ENCODE assay signal across 9 mouse cellular contexts in the genomic region with DNA sequence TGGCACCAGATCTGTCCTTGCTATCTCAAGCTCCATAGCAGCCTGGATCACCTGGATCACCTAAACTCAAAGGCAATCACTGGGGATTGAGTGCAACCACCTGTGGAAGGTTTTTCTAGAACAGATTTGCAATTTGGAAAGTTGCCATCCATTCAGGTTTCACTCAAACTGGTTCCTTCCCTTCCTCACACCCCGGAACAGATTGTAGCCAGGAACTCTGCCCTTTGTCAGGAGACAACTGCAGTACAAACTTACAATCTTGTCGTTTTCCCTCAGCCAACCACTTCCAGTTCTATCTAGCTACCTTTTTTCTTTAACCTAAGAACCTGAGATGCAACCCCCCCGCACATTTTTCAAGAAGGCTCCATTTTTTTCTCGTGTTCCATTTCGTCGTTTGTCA. TPM values are rescaled to one million over a fixed set of nuclear protein-coding genes. Genes with fewer than 3 reads are reported as not detected.
DNase-seq lines count a peak whose midpoint lies in the region; ATAC-seq and TF ChIP-seq lines count a peak whose summit lies in the region.
"Had no signal": no experiment of that assay in that cellular context is flagged by ENCODE, and none has a peak within 500 bp of the region (broad histone marks: within the 10 kb centered on the region; RNA-seq: fewer than 3 reads in every experiment).

No protein-coding gene starts in this region.

- H3K4me2 ChIP-seq in lung, postnatal 0 days (replicated peaks; ENCODE audit: low read depth, low read length): peak overlapping the region; percentile 79
- peak overlapping the region; percentile 79 for H3K4me2 ChIP-seq in limb, embryonic 15.5 days
- peak overlapping the region; percentile 84 for H3K4me2 ChIP-seq in stomach, postnatal 0 days (replicated peaks; ENCODE audit: low read depth)

- H3K9ac ChIP-seq in lung, postnatal 0 days (replicated peaks; ENCODE audit: low read depth): no peak overlapping the region
- no peak overlapping the region for H3K9ac ChIP-seq in limb, embryonic 15.5 days
- no peak overlapping the region for H3K9ac ChIP-seq in stomach, postnatal 0 days (ENCODE audit: low read length)

- no peak for TF ChIP-seq POLR2A in cerebellum, adult 2 months (IDR thresholded peaks at IDR 0.05; ENCODE audit: borderline replicate concordance, insufficient read depth, low read length)

- 0 out of 2 replicates have a peak overlapping the region, but pooled peaks have one; percentile 95 for H3K27ac ChIP-seq in cerebellum, adult 2 months (ENCODE audit: insufficient read depth, low read length)
- H3K27ac ChIP-seq in lung, postnatal 0 days (ENCODE audit: low read length): no peak overlapping the region
- H3K27ac ChIP-seq in limb, embryonic 15.5 days: peak overlapping the region; percentile 98; the same call in 1 of the 2 replicates
- no peak overlapping the region for H3K27ac ChIP-seq in stomach, postnatal 0 days (replicated peaks)

- no peaks in the 10 kb centered on the region for H3K36me3 ChIP-seq in lung, postnatal 0 days (ENCODE audit: insufficient read depth, low read length)
- H3K36me3 ChIP-seq in limb, embryonic 15.5 days: no peaks in the 10 kb centered on the region
- H3K36me3 ChIP-seq in stomach, postnatal 0 days (ENCODE audit: control insufficient read depth, insufficient read depth, low read length): no peaks in the 10 kb centered on the region

- H3K4me1 ChIP-seq in cerebellum, adult 2 months (ENCODE audit: control insufficient read depth, insufficient read depth, low read length): peaks cover 11% of the 10 kb centered on the region
- H3K4me1 ChIP-seq in lung, postnatal 0 days (ENCODE audit: insufficient read depth, low read depth, low read length): peaks cover 11% of the 10 kb centered on the region; the same call in 1 of the 2 replicates
- H3K4me1 ChIP-seq in limb, embryonic 15.5 days: peaks cover 26% of the 10 kb centered on the region
- H3K4me1 ChIP-seq in stomach, postnatal 0 days (replicated peaks; ENCODE audit: control insufficient read depth, insufficient read depth): peaks cover 3% of the 10 kb centered on the region

- H3K27me3 ChIP-seq in cerebellum, adult 2 months (ENCODE audit: control insufficient read depth, insufficient read depth, low read length): no peaks in the 10 kb centered on the region
- H3K27me3 ChIP-seq in lung, postnatal 0 days (replicated peaks; ENCODE audit: insufficient read depth, low read length): no peaks in the 10 kb centered on the region
- no peaks in the 10 kb centered on the region for H3K27me3 ChIP-seq in limb, embryonic 15.5 days
- no peaks in the 10 kb centered on the region for H3K27me3 ChIP-seq in stomach, postnatal 0 days (ENCODE audit: control insufficient read depth, insufficient read depth, low read length)

- H3K4me3 ChIP-seq in cerebellum, adult 2 months (replicated peaks; ENCODE audit: insufficient read depth, low read depth, low read length): peak overlapping the region; percentile 97
- no peak overlapping the region for H3K4me3 ChIP-seq in lung, postnatal 0 days (ENCODE audit: low read depth, low read length)
- H3K4me3 ChIP-seq in limb, embryonic 15.5 days: peak overlapping the region; percentile 92
- no peak overlapping the region for H3K4me3 ChIP-seq in stomach, postnatal 0 days (ENCODE audit: low read depth, low read length)

- 20% methylated on average over 6 of the region's 6 CpGs for WGBS in cerebellum, adult 2 months
- 23% methylated on average over 6 of the region's 6 CpGs for WGBS in lung, postnatal 0 days
- WGBS in limb, embryonic 15.5 days: 25% methylated on average over 6 of the region's 6 CpGs
- WGBS in stomach, postnatal 0 days: 35% methylated on average over 6 of the region's 6 CpGs

- TF ChIP-seq CTCF in cerebellum, adult 2 months (IDR thresholded peaks at IDR 0.05; ENCODE audit: borderline replicate concordance, insufficient read depth, low read depth, low read length): no peak
- TF ChIP-seq CTCF in lung, postnatal 0 days (IDR thresholded peaks at IDR 0.05): no peak
- TF ChIP-seq CTCF in stomach, postnatal 0 days (IDR thresholded peaks at IDR 0.05; ENCODE audit: low read depth): no peak

- no peak for TF ChIP-seq EP300 in lung, postnatal 0 days (IDR thresholded peaks at IDR 0.05)
- TF ChIP-seq EP300 in stomach, postnatal 0 days (optimal IDR thresholded peaks at IDR 0.05): no peak

- no peaks in the 10 kb centered on the region for H3K9me3 ChIP-seq in lung, postnatal 0 days (ENCODE audit: low read length)
- H3K9me3 ChIP-seq in limb, embryonic 15.5 days: no peaks in the 10 kb centered on the region
- no peaks in the 10 kb centered on the region for H3K9me3 ChIP-seq in stomach, postnatal 0 days (ENCODE audit: control insufficient read depth, low read length)

- ATAC-seq in lung, postnatal 0 days: no peak
- no peak for ATAC-seq in limb, embryonic 15.5 days (ENCODE audit: insufficient number of reproducible peaks, low FRiP score, low TSS enrichment, low read depth)
- ATAC-seq in stomach, postnatal 0 days (ENCODE audit: low FRiP score, low TSS enrichment): no peak

- DNase-seq in cerebellum, adult 2 months: peak in 1 of 2 experiments; percentile 48
- DNase-seq in cerebellum, postnatal 4 days (ENCODE audit: low spot score in 2 of 2): no peak
- no peak for DNase-seq in lung, postnatal 0 days (ENCODE audit: low spot score)
- DNase-seq in lung, postnatal 25 days (ENCODE audit: low spot score): no peak
- no peak for DNase-seq in stomach, postnatal 0 days (ENCODE audit: low spot score)
- DNase-seq in cerebellum, postnatal 36 days: no peak
- DNase-seq in right cerebral cortex, postnatal 36 days (ENCODE audit: low spot score in 2 of 2): no peak

RNA-seq across cellular contexts. Expression of a gene that starts 0.8 kb away (rescaled TPM):
- polyA plus RNA-seq in cerebellum, adult 2 months (2012; rRNA removed): 137 and 140 TPM in 2 replicates
- 11.3 and 13.2 TPM in 2 replicates for polyA plus RNA-seq in lung, postnatal 0 days (2015; fragmentation: Nextera tagmentation; extraction: Ambion mirVana)
- 23.5 and 29.2 TPM in 2 replicates for polyA plus RNA-seq in limb, embryonic 15.5 days (2015; fragmentation: Nextera tagmentation; extraction: Ambion mirVana)
- 9.1 and 10.3 TPM in 2 replicates for polyA plus RNA-seq in stomach, postnatal 0 days (2015; fragmentation: Nextera tagmentation; extraction: Ambion mirVana)

RNA-seq across cellular contexts. Expression of a gene that starts 12.0 kb away (rescaled TPM):
- polyA plus RNA-seq in cerebellum, adult 2 months (2012; rRNA removed): 1.7 and 2.2 TPM in 2 replicates
- 0.67 and 0.71 TPM in 2 replicates for polyA plus RNA-seq in lung, postnatal 0 days (2015; fragmentation: Nextera tagmentation; extraction: Ambion mirVana)
- 2.5 TPM in 2 replicates for polyA plus RNA-seq in limb, embryonic 15.5 days (2015; fragmentation: Nextera tagmentation; extraction: Ambion mirVana)
- 0.70 and 0.75 TPM in 2 replicates for polyA plus RNA-seq in stomach, postnatal 0 days (2015; fragmentation: Nextera tagmentation; extraction: Ambion mirVana)

RNA-seq across cellular contexts. Expression of a gene that starts 29.6 kb away (rescaled TPM):
- 36.0 and 38.9 TPM in 2 replicates for polyA plus RNA-seq in cerebellum, adult 2 months (2012; rRNA removed)
- polyA plus RNA-seq in lung, postnatal 0 days (2015; fragmentation: Nextera tagmentation; extraction: Ambion mirVana): 33.4 and 37.2 TPM in 2 replicates
- polyA plus RNA-seq in limb, embryonic 15.5 days (2015; fragmentation: Nextera tagmentation; extraction: Ambion mirVana): 48.6 and 52.2 TPM in 2 replicates
- polyA plus RNA-seq in stomach, postnatal 0 days (2015; fragmentation: Nextera tagmentation; extraction: Ambion mirVana): 15.2 and 16.5 TPM in 2 replicates

RNA-seq across cellular contexts. Expression of a gene that starts 33.0 kb away (rescaled TPM):
- 54.7 and 59.1 TPM in 2 replicates for polyA plus RNA-seq in cerebellum, adult 2 months (2012; rRNA removed)
- polyA plus RNA-seq in lung, postnatal 0 days (2015; fragmentation: Nextera tagmentation; extraction: Ambion mirVana): 64.2 and 64.6 TPM in 2 replicates
- 60.0 and 68.5 TPM in 2 replicates for polyA plus RNA-seq in limb, embryonic 15.5 days (2015; fragmentation: Nextera tagmentation; extraction: Ambion mirVana)
- 27.1 and 27.7 TPM in 2 replicates for polyA plus RNA-seq in stomach, postnatal 0 days (2015; fragmentation: Nextera tagmentation; extraction: Ambion mirVana)

RNA-seq across cellular contexts. Expression of a gene that starts 52.5 kb away (rescaled TPM):
- 0.31 and 0.57 TPM in 2 replicates for polyA plus RNA-seq in cerebellum, adult 2 months (2012; rRNA removed)
- polyA plus RNA-seq in lung, postnatal 0 days (2015; fragmentation: Nextera tagmentation; extraction: Ambion mirVana): 0.12 and 0.15 TPM in 2 replicates
- polyA plus RNA-seq in limb, embryonic 15.5 days (2015; fragmentation: Nextera tagmentation; extraction: Ambion mirVana): 0.07 and 0.12 TPM in 2 replicates
- polyA plus RNA-seq in stomach, postnatal 0 days (2015; fragmentation: Nextera tagmentation; extraction: Ambion mirVana): 0.05 and 0.07 TPM in 2 replicates
- polyA plus RNA-seq: neural tube, embryonic 11.5 days had no signal

Comparison
In these comparisons a context has a peak if more than half of its experiments do, and no peak if none do; other contexts are left out.
1. H3K27ac ChIP-seq: peak in cerebellum, adult 2 months (single experiment) and limb, embryonic 15.5 days (single experiment); none in lung, postnatal 0 days (single experiment) and stomach, postnatal 0 days (single experiment).
2. H3K4me3 ChIP-seq: peak in cerebellum, adult 2 months (single experiment) and limb, embryonic 15.5 days (single experiment); none in lung, postnatal 0 days (single experiment) and stomach, postnatal 0 days (single experiment).
3. Peak in every context shown above with its lines, with median percentiles within 50 percentile points of each other: H3K4me2 ChIP-seq.